Mouse (Mus musculus) C2C12 (cell line): Measurements from ENCODE around the gene Retn. TPM values are rescaled to one million over a fixed set of nuclear protein-coding genes. Genes with fewer than 3 reads are reported as not detected.

ENCODE experiments used
- H3K27me3 ChIP-seq: one replicate; pipeline ENCODE4 v1.6.1; 2011; ENCODE audit not compliant: control insufficient read depth, insufficient read depth, insufficient read length
- H3K36me3 ChIP-seq: one replicate; pipeline ENCODE4 v1.6.1; 2011; ENCODE audit not compliant: control insufficient read depth, insufficient read depth
- H3K4me3 ChIP-seq: one replicate; pipeline ENCODE4 v1.5.1; 2011; ENCODE audit warnings: mild to moderate bottlenecking, control low read depth; ENCODE audit not compliant: poor library complexity, insufficient read depth, severe bottlenecking
- H3K79me2 ChIP-seq: one replicate; pipeline ENCODE4 v1.6.1; 2011; ENCODE audit not compliant: control insufficient read depth, insufficient read depth
- H3K79me3 ChIP-seq: one replicate; pipeline ENCODE4 v1.6.1; 2011; ENCODE audit warnings: low read depth, control low read depth
- H3ac ChIP-seq: one replicate; pipeline ENCODE3; 2011; ENCODE audit warnings: low read depth; ENCODE audit not compliant: control insufficient read depth, insufficient read length
- CEBPB ChIP-seq: IDR thresholded peaks from one replicate; pipeline ENCODE4 v1.6.1; 2011; ENCODE audit warnings: low read depth, mild to moderate bottlenecking, control low read depth, moderate library complexity
- CTCF ChIP-seq: IDR thresholded peaks from one replicate; pipeline ENCODE4 v1.5.1; 2011; ENCODE audit not compliant: control insufficient read depth, insufficient read depth, insufficient read length
- FOSL1 ChIP-seq: IDR thresholded peaks from one replicate; pipeline ENCODE4 v1.8.0; 2011; ENCODE audit warnings: mild to moderate bottlenecking, low read length; ENCODE audit not compliant: poor library complexity, insufficient read depth, severe bottlenecking
- MAX ChIP-seq: IDR thresholded peaks from one replicate; pipeline ENCODE4 v1.6.1; 2011; ENCODE audit warnings: mild to moderate bottlenecking, control low read depth
- MYOD1 ChIP-seq: IDR thresholded peaks from one replicate; pipeline ENCODE4 v1.6.1; 2011; ENCODE audit warnings: low read depth; ENCODE audit not compliant: control insufficient read depth, insufficient read length
- MYOG ChIP-seq: IDR thresholded peaks from one replicate; pipeline ENCODE4 v1.6.1; 2011; ENCODE audit not compliant: control insufficient read depth, insufficient read length; ENCODE audit errors: extremely low read depth
- USF1 ChIP-seq: IDR thresholded peaks from one replicate; pipeline ENCODE4 v1.6.1; 2011; ENCODE audit warnings: low read depth, mild to moderate bottlenecking, control low read depth, moderate library complexity
- polyA plus RNA-seq: library from polyadenylated mRNA; unstranded; fragments of >200 nt; fragmentation: generic; extraction: Trizol; gene quantifications from one replicate; pipeline ENCODE4 v1.2.1, GENCODE M21; 2012; ENCODE audit warnings: missing spikeins

The Retn gene
- polyA plus RNA-seq, 1 experiment = not detected

GRCm38 (mm10) chr8:3648990-3649389, 6.6 kb upstream of the Retn start:
- H3K27me3 ChIP-seq = peaks cover 22% of the 10 kb centered on the region
- H3K4me3 ChIP-seq = no peak overlapping the region
- TF ChIP-seq FOSL1 = no peak
- no peak for TF ChIP-seq CEBPB
- no peak for TF ChIP-seq CTCF
- no peak for TF ChIP-seq MAX
- no peak for TF ChIP-seq MYOG
- no peak for TF ChIP-seq MYOD1
- no peak for TF ChIP-seq USF1

GRCm38 (mm10) chr8:3652845-3653244, 2.7 kb upstream of the Retn start:
- TF ChIP-seq USF1 (no peak), CEBPB (no peak)
- peaks cover 41% of the 10 kb centered on the region for H3K27me3 ChIP-seq
- H3ac ChIP-seq = no peak overlapping the region
- H3K36me3 ChIP-seq = no peaks in the 10 kb centered on the region
- H3K4me3 ChIP-seq = no peak overlapping the region
- no peaks in the 10 kb centered on the region for H3K79me2 ChIP-seq
- H3K79me3 ChIP-seq = no peaks in the 10 kb centered on the region

More at GRCm38 (mm10) chr8:3648990-3649389, 6.6 kb upstream of the Retn start:
- H3ac ChIP-seq = no peak overlapping the region
- H3K79me3 ChIP-seq = no peaks in the 10 kb centered on the region
- H3K36me3 ChIP-seq = no peaks in the 10 kb centered on the region
- H3K79me2 ChIP-seq = no peaks in the 10 kb centered on the region

GRCm38 (mm10) chr8:3654726-3655508, 653 bp upstream of the Retn start:
- TF ChIP-seq MYOD1 (no peak), FOSL1 (no peak)
- Histone ChIP-seq H3K36me3 (no peaks in the 10 kb centered on the region), H3K4me3 (no peak overlapping the region), H3K79me2 (no peaks in the 10 kb centered on the region), H3ac (no peak overlapping the region), H3K79me3 (no peaks in the 10 kb centered on the region), H3K27me3 (peaks cover 37% of the 10 kb centered on the region)

- no peak overlapping the region for H3ac ChIP-seq
- no peaks in the 10 kb centered on the region for H3K79me2 ChIP-seq
- no peaks in the 10 kb centered on the region for H3K36me3 ChIP-seq
- no peak overlapping the region for H3K4me3 ChIP-seq
- TF ChIP-seq CTCF = no peak
- TF ChIP-seq CEBPB = no peak
- no peak for TF ChIP-seq MAX
- TF ChIP-seq FOSL1 = no peak
- TF ChIP-seq USF1 = no peak
- no peak for TF ChIP-seq MYOD1
- no peak for TF ChIP-seq MYOG
- no peaks in the 10 kb centered on the region for H3K79me3 ChIP-seq
- H3K27me3 ChIP-seq = peaks cover 26% of the 10 kb centered on the region
These were observed 1.3 kb downstream of the Retn start for GRCm38 (mm10) chr8:3656725-3657381.

- no peaks in the 10 kb centered on the region for H3K79me2 ChIP-seq
- no peak for TF ChIP-seq MYOD1
- TF ChIP-seq MYOG = no peak
- TF ChIP-seq FOSL1 = no peak
- no peak for TF ChIP-seq MAX
- TF ChIP-seq CTCF = no peak
- TF ChIP-seq USF1 = no peak
- TF ChIP-seq CEBPB = no peak
- H3ac ChIP-seq = no peak overlapping the region
- no peak overlapping the region for H3K4me3 ChIP-seq
- peaks cover 21% of the 10 kb centered on the region for H3K27me3 ChIP-seq
- no peaks in the 10 kb centered on the region for H3K79me3 ChIP-seq
- H3K36me3 ChIP-seq = no peaks in the 10 kb centered on the region
These were observed 5.3 kb downstream of the Retn start for GRCm38 (mm10) chr8:3660889-3661288.

- TF ChIP-seq FOSL1 (no peak), MAX (no peak), MYOD1 (no peak), CTCF (no peak), MYOG (no peak), USF1 (no peak), CEBPB (no peak)
- H3ac ChIP-seq = no peak overlapping the region
- H3K36me3 ChIP-seq = no peaks in the 10 kb centered on the region
- no peak overlapping the region for H3K4me3 ChIP-seq
- peaks cover 36% of the 10 kb centered on the region for H3K27me3 ChIP-seq
- H3K79me2 ChIP-seq = no peaks in the 10 kb centered on the region
- H3K79me3 ChIP-seq = no peaks in the 10 kb centered on the region
These were observed 8.8 kb downstream of the Retn start for GRCm38 (mm10) chr8:3664405-3664804.
